17 mouse cellular contexts compared by ENCODE assay signal in genomic region chr3:32405699-32406098, GRCm38 (mm10).
"Had no signal": no experiment of that assay in that cellular context is flagged by ENCODE, and none has a peak within 500 bp of the region (broad histone marks: within the 10 kb centered on the region; RNA-seq: fewer than 3 reads in every experiment).

No protein-coding gene starts in this region.

- H3K9me3 ChIP-seq: neural tube, embryonic 12.5 days; neural tube, embryonic 13.5 days; neural tube, embryonic 15.5 days; stomach, embryonic 15.5 days had no signal

- H3K36me3 ChIP-seq: neural tube, embryonic 12.5 days; neural tube, embryonic 13.5 days; neural tube, embryonic 15.5 days; stomach, embryonic 15.5 days had no signal

- DNase-seq: retina, postnatal 1 day; right cerebral cortex, adult 18-20 months; right cerebral cortex, postnatal 14 days; right cerebral cortex, postnatal 25 days; right cerebral cortex, postnatal 4 days; spleen, adult 18-20 months; thymus, adult 18-20 months; thymus, adult 2 months; thymus, postnatal 14 days; thymus, postnatal 25 days; thymus, postnatal 36 days; thymus, postnatal 4 days had no signal

- H3K4me2 ChIP-seq: neural tube, embryonic 12.5 days; neural tube, embryonic 13.5 days; neural tube, embryonic 15.5 days; stomach, embryonic 15.5 days had no signal

- H3K27me3 ChIP-seq: neural tube, embryonic 12.5 days; neural tube, embryonic 13.5 days; neural tube, embryonic 15.5 days; stomach, embryonic 15.5 days had no signal

- H3K4me3 ChIP-seq: neural tube, embryonic 12.5 days; neural tube, embryonic 13.5 days; neural tube, embryonic 15.5 days; stomach, embryonic 15.5 days had no signal

- H3K27ac ChIP-seq: neural tube, embryonic 12.5 days; neural tube, embryonic 13.5 days; neural tube, embryonic 15.5 days; stomach, embryonic 15.5 days; stomach, postnatal 0 days had no signal

- H3K9ac ChIP-seq: neural tube, embryonic 12.5 days; neural tube, embryonic 13.5 days; neural tube, embryonic 15.5 days; stomach, embryonic 15.5 days had no signal
